Mouse (Mus musculus) hindbrain, embryonic 11.5 days (tissue): Measurements from ENCODE around the gene Pqlc2. TPM values are rescaled to one million over a fixed set of nuclear protein-coding genes. Genes with fewer than 3 reads are reported as not detected.

ENCODE experiments used
- polyA plus RNA-seq: library from polyadenylated mRNA; unstranded; fragments of >200 nt; fragmentation: Nextera tagmentation; extraction: Ambion mirVana; gene quantifications from 2 replicates; pipeline ENCODE4 v1.2.1, GENCODE M21; 2014

Pqlc2 gene
- polyA plus RNA-seq, 1 experiment from 2014 or later = 11.8 TPM

Other genes with a start within 250 kb of the Pqlc2 start
- gene Htr6, start 235.1 kb downstream of the Pqlc2 start, polyA plus RNA-seq = not detected in 2 replicates
- gene Nbl1, start 217.7 kb downstream of the Pqlc2 start, polyA plus RNA-seq = 17.2 and 19.6 TPM in 2 replicates
- 399 TPM in 2 replicates for gene Minos1, start 179.6 kb downstream of the Pqlc2 start, polyA plus RNA-seq
- 239 and 255 TPM in 2 replicates for gene Capzb, start 117.8 kb downstream of the Pqlc2 start, polyA plus RNA-seq
- 64.7 and 74.0 TPM in 2 replicates for gene Akr7a5, start within 50 bp of the Pqlc2 start, polyA plus RNA-seq
- 120 and 123 TPM in 2 replicates for gene Mrto4, start 41.9 kb upstream of the Pqlc2 start, polyA plus RNA-seq
- 21.6 and 23.5 TPM in 2 replicates for gene Emc1, start 41.9 kb upstream of the Pqlc2 start, polyA plus RNA-seq
- 76.5 and 82.5 TPM in 2 replicates for gene Ubr4, start 41.9 kb upstream of the Pqlc2 start, polyA plus RNA-seq
- gene Iffo2, start 219.8 kb upstream of the Pqlc2 start, polyA plus RNA-seq = 3.3 and 4.8 TPM in 2 replicates